Mouse (Mus musculus): ENCODE measurements at regions not wholly inside any gene's neighbourhood (a gene's known extent, or its start where the extent isn't known, plus 50 kb on each side); places are given as distances from the start of the nearest gene placed in this dataset.

- ATAC-seq (replicated peaks; ENCODE audit: low read depth, poor library complexity, severe bottlenecking) = no peak
Observed at GRCm38 (mm10) chr2:46366135-46366485, 1248.9 kb upstream of the Zeb2 start.

GRCm38 (mm10) chr2:46365428-46366134 lies 1248.4 kb upstream of the Zeb2 start:
- 0 out of 2 replicates have a peak, but pooled peaks have one; percentile 29 for ATAC-seq (replicated peaks; ENCODE audit: low read depth, poor library complexity, severe bottlenecking)

- ATAC-seq (replicated peaks; ENCODE audit: low read depth, poor library complexity, severe bottlenecking) = 0 out of 2 replicates have a peak, but pooled peaks have one; percentile 50
Observed at GRCm38 (mm10) chr2:46360049-46360712, 1243.0 kb upstream of the Zeb2 start.

GRCm38 (mm10) chr2:46358225-46358624 lies 1241.0 kb upstream of the Zeb2 start:
- no peak for ATAC-seq (replicated peaks; ENCODE audit: low read depth, poor library complexity, severe bottlenecking)

GRCm38 (mm10) chr2:46356651-46357050 lies 1239.5 kb upstream of the Zeb2 start:
- no peak for ATAC-seq (replicated peaks; ENCODE audit: low read depth, poor library complexity, severe bottlenecking)

- no peak for ATAC-seq (replicated peaks; ENCODE audit: low read depth, poor library complexity, severe bottlenecking)
Observed at GRCm38 (mm10) chr2:46340694-46341093, 1223.5 kb upstream of the Zeb2 start.

GRCm38 (mm10) chr2:46316666-46317065 lies 1199.5 kb upstream of the Zeb2 start:
- 0 out of 2 replicates have a peak, but pooled peaks have one; percentile 39 for ATAC-seq (replicated peaks; ENCODE audit: low read depth, poor library complexity, severe bottlenecking)

- ATAC-seq (replicated peaks; ENCODE audit: low read depth, poor library complexity, severe bottlenecking) = no peak
Observed at GRCm38 (mm10) chr2:46315243-46315642, 1198.0 kb upstream of the Zeb2 start.

GRCm38 (mm10) chr2:46307582-46308153 lies 1190.5 kb upstream of the Zeb2 start:
- ATAC-seq (replicated peaks; ENCODE audit: low read depth, poor library complexity, severe bottlenecking) = no peak

GRCm38 (mm10) chr2:46302627-46303026 lies 1185.4 kb upstream of the Zeb2 start:
- ATAC-seq (replicated peaks; ENCODE audit: low read depth, poor library complexity, severe bottlenecking) = peak; percentile 68

GRCm38 (mm10) chr2:46297274-46297843 lies 1180.2 kb upstream of the Zeb2 start:
- ATAC-seq (replicated peaks; ENCODE audit: low read depth, poor library complexity, severe bottlenecking) = no peak

GRCm38 (mm10) chr2:46283929-46284598 lies 1166.9 kb upstream of the Zeb2 start:
- ATAC-seq (replicated peaks; ENCODE audit: low read depth, poor library complexity, severe bottlenecking) = no peak

- ATAC-seq (replicated peaks; ENCODE audit: low read depth, poor library complexity, severe bottlenecking) = no peak
Observed at GRCm38 (mm10) chr2:46280822-46281221, 1163.6 kb upstream of the Zeb2 start.

- no peak for ATAC-seq (replicated peaks; ENCODE audit: low read depth, poor library complexity, severe bottlenecking)
Observed at GRCm38 (mm10) chr2:46261618-46262017, 1144.4 kb upstream of the Zeb2 start.

GRCm38 (mm10) chr2:46251562-46251961 lies 1134.4 kb upstream of the Zeb2 start:
- ATAC-seq (replicated peaks; ENCODE audit: low read depth, poor library complexity, severe bottlenecking) = 0 out of 2 replicates have a peak, but pooled peaks have one; percentile 25

- peak; percentile 90 for ATAC-seq (replicated peaks; ENCODE audit: low read depth, poor library complexity, severe bottlenecking)
Observed at GRCm38 (mm10) chr2:46245717-46246116, 1128.5 kb upstream of the Zeb2 start.

- no peak for ATAC-seq (replicated peaks; ENCODE audit: low read depth, poor library complexity, severe bottlenecking)
Observed at GRCm38 (mm10) chr2:46244697-46245096, 1127.5 kb upstream of the Zeb2 start.

GRCm38 (mm10) chr2:46242806-46243205 lies 1125.6 kb upstream of the Zeb2 start:
- no peak for ATAC-seq (replicated peaks; ENCODE audit: low read depth, poor library complexity, severe bottlenecking)

- no peak for ATAC-seq (replicated peaks; ENCODE audit: low read depth, poor library complexity, severe bottlenecking)
Observed at GRCm38 (mm10) chr2:46239874-46240273, 1122.7 kb upstream of the Zeb2 start.

GRCm38 (mm10) chr2:46230791-46231450 lies 1113.7 kb upstream of the Zeb2 start:
- no peak for ATAC-seq (replicated peaks; ENCODE audit: low read depth, poor library complexity, severe bottlenecking)

Measured in common myeloid progenitor, adult 5-6 weeks (primary cell).